17 mouse cellular contexts compared by ENCODE assay signal in the genomic region with DNA sequence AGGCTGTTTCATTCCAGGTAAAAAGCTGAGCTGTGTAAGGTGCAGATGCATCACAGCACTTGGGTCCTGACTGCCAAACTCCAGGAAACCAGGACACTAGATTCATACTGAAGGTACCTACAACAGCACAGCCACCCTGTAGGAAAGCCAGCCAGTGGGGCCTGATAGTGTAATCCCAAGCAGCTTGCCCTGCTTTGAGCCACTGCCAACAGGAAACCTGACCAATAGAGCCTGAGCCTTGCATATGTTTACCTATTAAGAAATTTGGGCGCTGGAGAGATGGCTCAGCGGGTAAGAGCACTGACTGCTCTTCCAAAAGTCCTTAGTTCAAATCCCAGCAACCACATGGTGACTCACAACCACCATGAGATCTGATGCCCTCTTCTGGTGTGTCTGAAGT. TPM values are rescaled to one million over a fixed set of nuclear protein-coding genes. Genes with fewer than 3 reads are reported as not detected.
DNase-seq lines count a peak whose midpoint lies in the region; TF ChIP-seq lines count a peak whose summit lies in the region.
"Had no signal": no experiment of that assay in that cellular context is flagged by ENCODE, and none has a peak within 500 bp of the region (broad histone marks: within the 10 kb centered on the region; RNA-seq: fewer than 3 reads in every experiment).

No protein-coding gene starts in this region.

- peaks cover 18% of the 10 kb centered on the region for H3K4me1 ChIP-seq in kidney, adult 2 months (ENCODE audit: control insufficient read depth, insufficient read depth, low read length)
- H3K4me1 ChIP-seq: hindbrain, embryonic 15.5 days had no signal

- WGBS in kidney, adult 2 months, result 63% methylated on average over 2 of the region's 2 CpGs

- DNase-seq in kidney, adult 2 months, result peak; percentile 36
- DNase-seq in kidney, postnatal 4 days, result no peak
- DNase-seq in NIH3T3 (ENCODE audit: low read depth), result peak; percentile 16
- peak; percentile 64 for DNase-seq in cerebellum, adult 11-12 months
- DNase-seq in cerebellum, postnatal 25 days, result peak; percentile 34 to 61
- DNase-seq in B cell, adult 2 months, result no peak
- no peak for DNase-seq in layer of hippocampus, adult 9-11 months
- DNase-seq: heart, postnatal 14 days; kidney, postnatal 10 days; lung, embryonic 14.5 days; right cerebral cortex, adult 18-20 months; thymus, adult 2 months had no signal

- no peak overlapping the region for H3K4me3 ChIP-seq in kidney, adult 2 months (ENCODE audit: insufficient read depth, low read depth, low read length)
- H3K4me3 ChIP-seq: embryonic facial prominence, embryonic 12.5 days; heart, embryonic 10.5 days; hindbrain, embryonic 15.5 days; limb, embryonic 13.5 days; stomach, embryonic 15.5 days had no signal

- H3K36me3 ChIP-seq in kidney, adult 2 months (ENCODE audit: control insufficient read depth, insufficient read depth, low read length), result no peaks in the 10 kb centered on the region
- H3K36me3 ChIP-seq: embryonic facial prominence, embryonic 12.5 days; hindbrain, embryonic 15.5 days; stomach, embryonic 15.5 days had no signal

- TF ChIP-seq POLR2A in kidney, adult 2 months (IDR thresholded peaks at IDR 0.05; ENCODE audit: low read depth, low read length), result no peak

- no peaks in the 10 kb centered on the region for H3K27me3 ChIP-seq in kidney, adult 2 months (replicated peaks; ENCODE audit: control insufficient read depth, insufficient read depth, low read length)
- H3K27me3 ChIP-seq: embryonic facial prominence, embryonic 12.5 days; hindbrain, embryonic 15.5 days; limb, embryonic 13.5 days; stomach, embryonic 15.5 days had no signal

- TF ChIP-seq CTCF in kidney, adult 2 months (conservative IDR thresholded peaks at IDR 0.05; ENCODE audit: insufficient read depth, insufficient read length, low read depth, low read length), result no peak

- H3K27ac ChIP-seq in kidney, adult 2 months (ENCODE audit: insufficient read depth, low read depth, low read length), result no peak overlapping the region
- H3K27ac ChIP-seq: embryonic facial prominence, embryonic 12.5 days; heart, embryonic 10.5 days; hindbrain, embryonic 15.5 days; limb, embryonic 13.5 days; stomach, embryonic 15.5 days had no signal

RNA-seq across cellular contexts. Expression of a gene that starts 8.7 kb away (rescaled TPM):
- 84.8 and 89.1 TPM in 2 replicates for polyA plus RNA-seq in kidney, adult 2 months (2012; rRNA removed)

RNA-seq across cellular contexts. Expression of a gene that starts 49.0 kb away (rescaled TPM):
- 13.3 and 13.7 TPM in 2 replicates for polyA plus RNA-seq in kidney, adult 2 months (2012; rRNA removed)

RNA-seq across cellular contexts. Expression of a gene that starts 51.2 kb away (rescaled TPM):
- polyA plus RNA-seq in kidney, adult 2 months (2012; rRNA removed), result 22.5 and 25.7 TPM in 2 replicates

Comparison
In these comparisons a context has a peak if more than half of its experiments do, and no peak if none do; other contexts are left out.
1. DNase-seq: peak in kidney, adult 2 months (single experiment), NIH3T3 (single experiment), cerebellum, adult 11-12 months (single experiment) and cerebellum, postnatal 25 days (2 of 2); none in kidney, postnatal 4 days (0 of 2), B cell, adult 2 months (0 of 2) and layer of hippocampus, adult 9-11 months (single experiment).